Mouse (Mus musculus): ENCODE measurements at regions not wholly inside any gene's neighbourhood (a gene's known extent, or its start where the extent isn't known, plus 50 kb on each side); places are given as distances from the start of the nearest gene placed in this dataset.

GRCm38 (mm10) chr1:190274911-190275310 is 104.4 kb upstream of the Prox1 start:
- H3K9me3 ChIP-seq (ENCODE audit: control insufficient read depth, low read length) = no peaks in the 10 kb centered on the region
- H3K9ac ChIP-seq (ENCODE audit: low read depth, low read length) = no peak overlapping the region
- H3K36me3 ChIP-seq (ENCODE audit: control insufficient read depth, insufficient read depth, low read length) = no peaks in the 10 kb centered on the region
- DNase-seq (ENCODE audit: low spot score) (no peak), ATAC-seq (ENCODE audit: low FRiP score) (no peak)
- no peaks in the 10 kb centered on the region for H3K4me1 ChIP-seq (replicated peaks; ENCODE audit: control insufficient read depth, insufficient read depth, low read length)
- no peak overlapping the region for H3K4me2 ChIP-seq (replicated peaks; ENCODE audit: low read depth, low read length)
- H3K4me3 ChIP-seq (ENCODE audit: low read depth, low read length) = no peak overlapping the region
- no peaks in the 10 kb centered on the region for H3K27me3 ChIP-seq (ENCODE audit: control insufficient read depth, insufficient read depth, low read length)
- WGBS = 74% methylated on average over 6 of the region's 6 CpGs
- H3K27ac ChIP-seq (ENCODE audit: low read depth, low read length) = no peak overlapping the region

- Histone ChIP-seq H3K27ac (ENCODE audit: low read depth, low read length) (no peak overlapping the region), H3K9me3 (ENCODE audit: control insufficient read depth, low read length) (no peaks in the 10 kb centered on the region), H3K27me3 (ENCODE audit: control insufficient read depth, insufficient read depth, low read length) (no peaks in the 10 kb centered on the region), H3K4me2 (replicated peaks; ENCODE audit: low read depth, low read length) (no peak overlapping the region), H3K4me3 (ENCODE audit: low read depth, low read length) (no peak overlapping the region), H3K9ac (ENCODE audit: low read depth, low read length) (no peak overlapping the region), H3K36me3 (ENCODE audit: control insufficient read depth, insufficient read depth, low read length) (no peaks in the 10 kb centered on the region), H3K4me1 (replicated peaks; ENCODE audit: control insufficient read depth, insufficient read depth, low read length) (no peaks in the 10 kb centered on the region)
- no peak for DNase-seq (ENCODE audit: low spot score)
- 86% methylated on average over 17 of the region's 17 CpGs for WGBS
- no peak for ATAC-seq (ENCODE audit: low FRiP score)
These were observed 100.4 kb upstream of the Prox1 start for GRCm38 (mm10) chr1:190270784-190271385.

GRCm38 (mm10) chr1:190269181-190269580 is 98.7 kb upstream of the Prox1 start:
- Histone ChIP-seq H3K9ac (ENCODE audit: low read depth, low read length) (no peak overlapping the region), H3K9me3 (ENCODE audit: control insufficient read depth, low read length) (no peaks in the 10 kb centered on the region), H3K4me2 (replicated peaks; ENCODE audit: low read depth, low read length) (no peak overlapping the region), H3K27me3 (ENCODE audit: control insufficient read depth, insufficient read depth, low read length) (no peaks in the 10 kb centered on the region), H3K4me3 (ENCODE audit: low read depth, low read length) (no peak overlapping the region), H3K36me3 (ENCODE audit: control insufficient read depth, insufficient read depth, low read length) (no peaks in the 10 kb centered on the region), H3K27ac (ENCODE audit: low read depth, low read length) (no peak overlapping the region), H3K4me1 (replicated peaks; ENCODE audit: control insufficient read depth, insufficient read depth, low read length) (no peaks in the 10 kb centered on the region)
- ATAC-seq (ENCODE audit: low FRiP score) (no peak), DNase-seq (ENCODE audit: low spot score) (no peak)
- WGBS = 93% methylated on average over 7 of the region's 7 CpGs

- no peak for ATAC-seq (ENCODE audit: low FRiP score)
- Histone ChIP-seq H3K27me3 (ENCODE audit: control insufficient read depth, insufficient read depth, low read length) (no peaks in the 10 kb centered on the region), H3K9ac (ENCODE audit: low read depth, low read length) (no peak overlapping the region), H3K4me2 (replicated peaks; ENCODE audit: low read depth, low read length) (no peak overlapping the region), H3K27ac (ENCODE audit: low read depth, low read length) (no peak overlapping the region), H3K4me3 (ENCODE audit: low read depth, low read length) (no peak overlapping the region), H3K4me1 (replicated peaks; ENCODE audit: control insufficient read depth, insufficient read depth, low read length) (no peaks in the 10 kb centered on the region), H3K36me3 (ENCODE audit: control insufficient read depth, insufficient read depth, low read length) (no peaks in the 10 kb centered on the region), H3K9me3 (ENCODE audit: control insufficient read depth, low read length) (no peaks in the 10 kb centered on the region)
- 83% methylated on average over 9 of the region's 9 CpGs for WGBS
- no peak for DNase-seq (ENCODE audit: low spot score)
These were observed 94.7 kb upstream of the Prox1 start for GRCm38 (mm10) chr1:190265085-190265780.

- Histone ChIP-seq H3K27me3 (ENCODE audit: control insufficient read depth, insufficient read depth, low read length) (no peaks in the 10 kb centered on the region), H3K9me3 (ENCODE audit: control insufficient read depth, low read length) (no peaks in the 10 kb centered on the region), H3K4me2 (replicated peaks; ENCODE audit: low read depth, low read length) (no peak overlapping the region), H3K36me3 (ENCODE audit: control insufficient read depth, insufficient read depth, low read length) (no peaks in the 10 kb centered on the region), H3K9ac (ENCODE audit: low read depth, low read length) (no peak overlapping the region), H3K4me1 (replicated peaks; ENCODE audit: control insufficient read depth, insufficient read depth, low read length) (no peaks in the 10 kb centered on the region), H3K4me3 (ENCODE audit: low read depth, low read length) (no peak overlapping the region), H3K27ac (ENCODE audit: low read depth, low read length) (no peak overlapping the region)
- ATAC-seq (ENCODE audit: low FRiP score) (no peak), DNase-seq (ENCODE audit: low spot score) (no peak)
- WGBS = 68% methylated on average over 8 of the region's 8 CpGs
These were observed 94.0 kb upstream of the Prox1 start for GRCm38 (mm10) chr1:190264501-190264900.

- no peak for ATAC-seq (ENCODE audit: low FRiP score)
- no peaks in the 10 kb centered on the region for H3K27me3 ChIP-seq (ENCODE audit: control insufficient read depth, insufficient read depth, low read length)
- no peak overlapping the region for H3K27ac ChIP-seq (ENCODE audit: low read depth, low read length)
- H3K4me3 ChIP-seq (ENCODE audit: low read depth, low read length) = no peak overlapping the region
- no peak for DNase-seq (ENCODE audit: low spot score)
- no peak overlapping the region for H3K4me2 ChIP-seq (replicated peaks; ENCODE audit: low read depth, low read length)
- H3K36me3 ChIP-seq (ENCODE audit: control insufficient read depth, insufficient read depth, low read length) = no peaks in the 10 kb centered on the region
- WGBS = 35% methylated on average over 7 of the region's 7 CpGs
- H3K9ac ChIP-seq (ENCODE audit: low read depth, low read length) = no peak overlapping the region
- H3K4me1 ChIP-seq (replicated peaks; ENCODE audit: control insufficient read depth, insufficient read depth, low read length) = no peaks in the 10 kb centered on the region
- H3K9me3 ChIP-seq (ENCODE audit: control insufficient read depth, low read length) = no peaks in the 10 kb centered on the region
These were observed 93.1 kb upstream of the Prox1 start for GRCm38 (mm10) chr1:190263620-190264019.

- H3K27me3 ChIP-seq (ENCODE audit: control insufficient read depth, insufficient read depth, low read length) = no peaks in the 10 kb centered on the region
- H3K4me1 ChIP-seq (replicated peaks; ENCODE audit: control insufficient read depth, insufficient read depth, low read length) = no peaks in the 10 kb centered on the region
- 91% methylated on average over 12 of the region's 13 CpGs for WGBS
- no peak overlapping the region for H3K4me3 ChIP-seq (ENCODE audit: low read depth, low read length)
- ATAC-seq (ENCODE audit: low FRiP score) (no peak), DNase-seq (ENCODE audit: low spot score) (no peak)
- no peak overlapping the region for H3K4me2 ChIP-seq (replicated peaks; ENCODE audit: low read depth, low read length)
- no peak overlapping the region for H3K27ac ChIP-seq (ENCODE audit: low read depth, low read length)
- no peaks in the 10 kb centered on the region for H3K9me3 ChIP-seq (ENCODE audit: control insufficient read depth, low read length)
- H3K9ac ChIP-seq (ENCODE audit: low read depth, low read length) = no peak overlapping the region
- H3K36me3 ChIP-seq (ENCODE audit: control insufficient read depth, insufficient read depth, low read length) = no peaks in the 10 kb centered on the region
These were observed 89.1 kb upstream of the Prox1 start for GRCm38 (mm10) chr1:190259576-190259975.

GRCm38 (mm10) chr1:190250574-190251246 is 80.2 kb upstream of the Prox1 start:
- Histone ChIP-seq H3K4me2 (replicated peaks; ENCODE audit: low read depth, low read length) (no peak overlapping the region), H3K4me1 (replicated peaks; ENCODE audit: control insufficient read depth, insufficient read depth, low read length) (no peaks in the 10 kb centered on the region), H3K9me3 (ENCODE audit: control insufficient read depth, low read length) (peaks cover 5% of the 10 kb centered on the region; the same call in 1 of the 2 replicates), H3K4me3 (ENCODE audit: low read depth, low read length) (no peak overlapping the region), H3K27ac (ENCODE audit: low read depth, low read length) (no peak overlapping the region), H3K36me3 (ENCODE audit: control insufficient read depth, insufficient read depth, low read length) (no peaks in the 10 kb centered on the region), H3K9ac (ENCODE audit: low read depth, low read length) (no peak overlapping the region), H3K27me3 (ENCODE audit: control insufficient read depth, insufficient read depth, low read length) (no peaks in the 10 kb centered on the region)
- WGBS = 63% methylated on average over 13 of the region's 13 CpGs
- DNase-seq (ENCODE audit: low spot score) (no peak), ATAC-seq (ENCODE audit: low FRiP score) (no peak)

GRCm38 (mm10) chr1:190242526-190242925 is 72.0 kb upstream of the Prox1 start:
- ATAC-seq (ENCODE audit: low FRiP score) = no peak
- H3K27ac ChIP-seq (ENCODE audit: low read depth, low read length) = no peak overlapping the region
- H3K4me3 ChIP-seq (ENCODE audit: low read depth, low read length) = no peak overlapping the region
- no peak for DNase-seq (ENCODE audit: low spot score)
- no peaks in the 10 kb centered on the region for H3K4me1 ChIP-seq (replicated peaks; ENCODE audit: control insufficient read depth, insufficient read depth, low read length)
- H3K27me3 ChIP-seq (ENCODE audit: control insufficient read depth, insufficient read depth, low read length) = no peaks in the 10 kb centered on the region
- H3K36me3 ChIP-seq (ENCODE audit: control insufficient read depth, insufficient read depth, low read length) = no peaks in the 10 kb centered on the region
- WGBS = 88% methylated on average over 7 of the region's 7 CpGs
- H3K9me3 ChIP-seq (ENCODE audit: control insufficient read depth, low read length) = no peaks in the 10 kb centered on the region
- no peak overlapping the region for H3K4me2 ChIP-seq (replicated peaks; ENCODE audit: low read depth, low read length)
- no peak overlapping the region for H3K9ac ChIP-seq (ENCODE audit: low read depth, low read length)

Data from hindbrain, embryonic 11.5 days (tissue).